Mouse (Mus musculus) G1E-ER4 (cell line): ENCODE measurements around the gene 4930435E12Rik. TPM values are rescaled to one million over a fixed set of nuclear protein-coding genes. Genes with fewer than 3 reads are reported as not detected.

Experiments used
- GATA1 ChIP-seq: IDR thresholded peaks from one replicate; pipeline ENCODE4 v1.8.0; 2012; ENCODE audit warnings: low read length, inconsistent platforms
- polyA plus RNA-seq: library from polyadenylated mRNA; stranded (reverse); fragments of >175 nt; gene quantifications from 2 replicates; pipeline ENCODE4 v1.2.3, GENCODE M21; 2012

4930435E12Rik gene
- polyA plus RNA-seq, 1 experiment = not detected

DNA sequence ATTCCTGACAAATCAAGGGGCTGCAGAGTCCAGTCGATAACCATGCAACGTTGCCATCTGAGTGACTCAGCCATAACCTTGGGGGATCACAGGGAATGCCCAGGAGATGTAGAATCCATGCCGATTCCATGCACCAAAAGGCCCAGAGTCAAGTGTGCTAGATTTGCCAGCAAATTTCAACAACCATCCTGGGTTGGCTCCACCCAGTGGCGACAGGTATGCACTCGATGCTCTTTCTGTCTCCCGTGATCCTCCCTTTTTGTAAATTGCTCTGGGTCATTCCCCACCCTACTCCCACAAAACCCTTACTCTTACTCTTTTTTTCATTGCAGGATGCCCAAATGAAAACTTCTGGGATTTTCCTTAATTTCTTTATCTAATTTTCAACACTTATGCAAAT is 52.2 kb downstream of the 4930435E12Rik start:
- no peak for TF ChIP-seq GATA1

DNA sequence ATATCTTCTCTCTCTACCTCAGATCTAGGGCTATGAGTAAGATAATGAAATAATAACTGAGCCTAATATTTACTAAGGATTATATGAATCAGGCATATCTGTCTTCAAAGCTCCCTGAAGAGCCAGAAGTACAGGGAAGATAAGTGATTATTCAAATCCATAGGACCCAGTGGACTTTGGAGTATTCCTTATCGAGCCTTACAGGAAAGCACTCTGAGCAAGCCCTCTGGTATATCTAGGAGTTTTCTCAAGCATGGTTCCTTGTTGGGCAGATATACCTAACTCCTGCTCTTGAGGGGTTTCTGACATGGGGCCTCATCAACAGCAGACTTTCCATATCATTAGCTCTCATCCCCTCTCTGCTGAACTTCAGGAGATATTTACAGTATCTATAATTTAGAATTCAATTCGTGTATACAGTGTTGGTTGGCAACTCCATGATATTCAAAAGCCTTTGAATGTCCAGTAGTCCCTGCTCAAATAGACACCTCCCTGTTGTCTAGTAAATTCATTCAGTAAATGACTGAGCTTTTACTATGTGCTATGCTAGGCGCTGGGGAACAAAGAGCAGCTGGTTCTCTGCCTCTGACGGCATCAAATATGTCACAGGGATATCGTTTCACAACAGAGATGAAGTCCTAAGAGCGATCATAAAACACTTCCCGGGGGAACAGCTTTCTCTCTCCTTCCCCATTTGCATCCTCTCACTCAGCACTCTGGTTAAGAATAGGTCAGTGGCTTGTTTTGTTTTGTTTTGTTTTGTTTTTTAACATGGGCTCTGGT is 53.4 kb downstream of the 4930435E12Rik start:
- no peak for TF ChIP-seq GATA1

DNA sequence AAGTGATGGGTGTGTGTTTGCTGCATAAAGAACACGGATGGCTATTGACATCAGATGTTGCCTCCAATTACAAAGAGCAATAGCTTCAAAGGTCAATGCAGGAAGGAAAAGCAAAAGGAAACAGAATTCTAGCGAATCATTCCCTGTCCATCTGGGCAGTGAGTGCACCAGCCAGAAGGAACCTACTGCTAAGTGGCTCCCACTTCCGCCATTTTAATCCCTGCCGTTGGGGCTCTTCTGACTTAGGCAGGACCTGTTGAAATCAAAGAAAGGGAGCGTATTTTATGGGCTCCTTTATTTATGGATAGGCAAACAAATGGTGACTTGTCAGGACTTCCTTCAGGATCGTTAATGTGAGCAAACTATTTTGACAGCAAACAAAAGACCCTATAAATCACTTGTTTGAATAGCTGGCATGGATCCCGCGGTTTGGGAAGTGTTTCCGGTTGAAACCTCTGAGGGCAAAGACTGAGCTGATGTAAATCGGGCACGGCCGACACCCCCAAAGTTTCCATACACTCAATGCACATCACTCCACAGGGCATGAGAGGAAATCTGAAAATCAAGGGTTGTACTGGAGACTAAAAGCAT is 55.5 kb downstream of the 4930435E12Rik start:
- no peak for TF ChIP-seq GATA1

DNA sequence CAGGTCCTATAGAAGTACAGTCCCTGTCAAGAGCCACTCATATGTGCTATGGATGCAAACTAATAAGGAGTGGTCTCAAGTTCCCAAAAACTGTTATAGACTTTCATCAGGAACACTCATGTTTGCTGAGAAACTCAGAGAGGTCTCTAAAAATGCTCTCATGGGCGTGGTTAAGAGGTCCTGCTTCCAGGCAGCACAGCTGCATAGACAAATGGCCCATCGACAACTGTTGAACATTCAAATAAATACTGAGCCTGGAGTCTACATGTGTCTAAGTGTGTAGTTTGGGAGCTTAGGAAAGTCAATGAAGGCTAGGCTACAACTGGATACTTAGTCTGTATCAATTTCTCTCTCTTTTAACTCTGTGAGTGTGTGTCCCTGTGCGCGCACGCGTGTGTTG is 57.4 kb downstream of the 4930435E12Rik start:
- no peak for TF ChIP-seq GATA1

DNA sequence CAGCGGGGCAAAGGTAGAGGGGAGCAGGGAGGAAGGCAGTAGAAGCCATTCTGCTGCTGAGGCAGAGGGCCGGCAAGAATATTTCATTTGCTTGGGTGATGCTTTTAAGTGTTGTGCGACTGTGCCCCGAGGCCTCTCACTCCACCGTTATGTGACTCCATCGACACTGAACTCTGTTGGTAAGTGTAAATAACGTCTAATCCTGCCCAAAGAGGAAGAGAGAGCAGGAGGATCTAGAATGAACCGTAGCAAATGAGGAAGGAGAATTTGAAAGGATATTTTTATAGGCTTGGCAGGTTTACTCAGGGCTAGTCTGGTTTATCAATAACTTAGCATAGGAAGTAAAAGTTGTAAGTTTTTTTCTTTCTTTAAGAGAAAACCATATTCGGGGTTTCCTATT is 59.0 kb downstream of the 4930435E12Rik start:
- TF ChIP-seq GATA1 = no peak

DNA sequence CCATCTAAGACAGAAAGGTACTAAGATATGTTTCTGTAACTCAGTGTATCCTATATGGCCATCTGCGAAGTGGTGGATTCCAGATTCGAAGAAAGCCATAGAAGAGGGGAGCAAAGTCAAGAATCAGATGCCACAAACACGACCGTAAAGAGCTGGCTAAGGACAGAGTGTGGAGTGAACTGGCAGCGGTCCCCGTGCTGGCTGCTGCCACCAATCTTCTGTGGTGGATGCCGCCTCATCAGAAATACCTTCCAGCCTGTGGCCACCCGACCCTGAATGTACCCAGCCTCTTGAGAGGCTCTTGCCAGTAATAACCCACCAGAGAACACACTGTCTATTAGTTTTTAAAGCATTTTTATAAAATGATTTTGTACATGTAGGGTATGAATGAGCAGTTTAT is 60.2 kb downstream of the 4930435E12Rik start:
- no peak for TF ChIP-seq GATA1

DNA sequence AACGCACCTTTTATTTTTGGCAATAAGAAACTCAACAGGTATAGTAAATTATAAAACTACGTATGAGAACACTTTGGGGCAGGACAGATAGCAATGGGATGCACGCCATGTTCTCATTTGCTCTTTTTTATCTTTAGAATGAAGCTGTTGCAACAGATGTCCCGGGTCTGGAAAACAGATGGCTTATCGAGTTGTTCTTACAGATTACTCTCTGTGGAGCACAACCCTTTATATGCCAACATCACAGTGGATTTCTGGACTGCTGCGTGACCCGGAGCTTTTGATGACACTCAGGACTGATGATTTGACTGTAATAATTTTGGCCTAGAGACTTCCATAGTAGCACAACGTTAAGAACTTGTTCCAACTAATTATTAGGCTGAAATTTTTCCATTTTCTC is 60.8 kb downstream of the 4930435E12Rik start:
- TF ChIP-seq GATA1 = no peak

DNA sequence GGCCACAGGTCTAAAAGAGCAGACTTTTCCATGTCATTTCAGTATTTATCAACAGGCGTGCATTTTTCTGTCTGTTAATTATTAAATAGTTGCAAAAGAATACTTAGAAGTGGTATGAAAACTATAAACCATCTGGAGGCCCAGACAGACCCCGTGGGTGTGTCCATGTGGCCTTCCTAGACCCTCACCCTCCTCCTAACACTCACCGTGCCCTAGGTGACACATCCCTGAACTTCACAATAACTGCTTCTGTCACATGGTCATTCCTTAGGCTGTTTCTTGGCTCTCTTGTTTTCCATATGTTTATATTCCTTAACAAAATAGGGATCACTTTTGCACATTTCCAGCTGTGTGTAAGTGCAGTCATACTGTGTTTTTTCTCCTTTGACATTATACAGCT is 61.9 kb downstream of the 4930435E12Rik start:
- no peak for TF ChIP-seq GATA1

DNA sequence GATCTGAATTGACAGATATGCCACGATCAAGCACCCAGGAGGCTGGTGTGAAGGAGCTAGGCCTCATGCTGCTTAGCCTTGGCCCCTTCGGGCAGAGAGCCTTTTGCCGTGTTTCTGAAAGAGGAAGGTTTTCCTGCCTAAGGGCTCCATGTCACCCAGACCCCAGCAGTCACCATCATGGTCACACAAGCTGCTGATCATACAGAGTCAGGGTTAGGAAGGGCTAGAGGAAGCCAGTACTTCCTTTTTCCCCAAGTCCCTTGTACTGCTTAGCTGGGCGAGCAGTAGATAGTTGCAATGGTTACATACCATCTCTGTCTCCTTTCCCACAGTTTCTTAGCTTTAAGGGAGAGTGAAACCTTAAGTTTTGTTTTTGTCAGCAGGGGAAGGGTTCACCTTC is 65.0 kb downstream of the 4930435E12Rik start:
- TF ChIP-seq GATA1 = no peak

DNA sequence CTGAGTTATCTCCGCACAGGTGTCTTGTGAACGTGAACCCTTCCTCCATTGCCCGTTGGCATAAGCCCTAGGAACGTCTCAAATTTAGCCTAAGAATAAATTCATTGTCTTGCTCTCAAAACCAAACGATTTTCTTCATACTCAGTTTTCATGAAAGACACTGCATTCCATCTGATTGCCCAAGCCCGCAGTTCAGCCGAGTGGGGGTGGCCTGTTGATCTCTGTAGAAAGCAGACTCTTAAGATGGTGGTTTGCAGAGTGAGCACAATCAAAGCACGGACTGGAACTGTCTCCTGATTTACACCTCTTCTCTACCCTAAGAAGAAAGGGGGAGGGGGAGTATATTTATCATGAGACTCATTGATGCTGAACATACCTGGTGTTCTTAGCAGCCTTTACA is 66.1 kb downstream of the 4930435E12Rik start:
- TF ChIP-seq GATA1 = no peak

Other genes with a start within 250 kb of the 4930435E12Rik start
- 0.04 and 0.06 TPM in 2 replicates for gene Arhgap31, start 115.5 kb downstream of the 4930435E12Rik start, polyA plus RNA-seq
- not detected in 2 replicates for gene B4galt4, start 86.5 kb downstream of the 4930435E12Rik start, polyA plus RNA-seq
- gene Upk1b, start 28.4 kb downstream of the 4930435E12Rik start, polyA plus RNA-seq = not detected in 2 replicates
- 0.01 TPM in 1 of 2 replicates, not detected in the other for gene Igsf11, start 63.9 kb upstream of the 4930435E12Rik start, polyA plus RNA-seq